Mouse (Mus musculus): ENCODE measurements around the gene Tnfrsf25. TPM values are rescaled to one million over a fixed set of nuclear protein-coding genes. Genes with fewer than 3 reads are reported as not detected.
A peak's percentile ranks its signal among the peaks of the same experiment; 100 is the strongest.

The Tnfrsf25 gene
- polyA plus RNA-seq, 1 experiment from 2014 or later, result 0.80 TPM

DNA sequence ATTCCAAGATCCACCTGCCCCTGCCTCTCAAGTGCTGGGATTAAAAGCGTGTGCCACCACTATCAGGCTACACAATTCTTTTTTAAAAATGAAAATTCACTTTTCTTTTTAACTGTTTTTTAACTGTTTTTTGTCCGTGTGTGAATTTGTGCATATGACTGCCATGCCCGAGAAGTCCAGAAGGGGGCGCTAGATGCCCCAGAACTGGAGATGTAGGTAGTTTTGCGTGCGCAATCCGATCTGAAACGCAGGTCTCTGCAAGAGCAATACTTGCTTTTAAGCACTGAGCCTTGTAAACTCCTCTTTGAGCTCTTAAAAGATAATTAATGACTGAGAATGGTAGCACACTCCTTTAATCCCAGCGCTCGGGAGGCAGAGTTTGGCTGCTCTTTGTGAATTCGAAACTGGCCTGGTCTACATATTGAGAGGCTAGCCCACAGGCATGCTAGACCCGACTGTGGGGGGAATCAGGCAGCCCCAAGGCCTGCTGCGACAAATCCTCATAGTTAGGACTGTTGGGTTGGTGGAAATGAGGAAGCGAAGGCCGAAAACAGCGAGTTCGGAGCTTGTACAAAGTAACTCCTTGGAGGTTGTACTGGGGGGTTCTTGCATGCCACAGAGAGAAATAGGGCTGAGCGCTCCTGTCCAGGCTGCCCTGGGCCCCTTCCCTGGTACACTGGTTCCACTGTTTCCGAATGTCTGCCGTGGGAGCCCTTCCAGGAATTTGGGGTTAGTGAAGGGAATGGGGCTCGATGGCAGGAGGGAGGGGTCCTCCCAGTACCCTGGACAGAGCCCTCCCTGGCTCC is 42.2 kb downstream of the Tnfrsf25 start:
- peak overlapping the region; percentile 26; the same call in 1 of the 2 replicates for H3K4me2 ChIP-seq (ENCODE audit: low read length)
- WGBS, result 14% methylated on average over 21 of the region's 21 CpGs

DNA sequence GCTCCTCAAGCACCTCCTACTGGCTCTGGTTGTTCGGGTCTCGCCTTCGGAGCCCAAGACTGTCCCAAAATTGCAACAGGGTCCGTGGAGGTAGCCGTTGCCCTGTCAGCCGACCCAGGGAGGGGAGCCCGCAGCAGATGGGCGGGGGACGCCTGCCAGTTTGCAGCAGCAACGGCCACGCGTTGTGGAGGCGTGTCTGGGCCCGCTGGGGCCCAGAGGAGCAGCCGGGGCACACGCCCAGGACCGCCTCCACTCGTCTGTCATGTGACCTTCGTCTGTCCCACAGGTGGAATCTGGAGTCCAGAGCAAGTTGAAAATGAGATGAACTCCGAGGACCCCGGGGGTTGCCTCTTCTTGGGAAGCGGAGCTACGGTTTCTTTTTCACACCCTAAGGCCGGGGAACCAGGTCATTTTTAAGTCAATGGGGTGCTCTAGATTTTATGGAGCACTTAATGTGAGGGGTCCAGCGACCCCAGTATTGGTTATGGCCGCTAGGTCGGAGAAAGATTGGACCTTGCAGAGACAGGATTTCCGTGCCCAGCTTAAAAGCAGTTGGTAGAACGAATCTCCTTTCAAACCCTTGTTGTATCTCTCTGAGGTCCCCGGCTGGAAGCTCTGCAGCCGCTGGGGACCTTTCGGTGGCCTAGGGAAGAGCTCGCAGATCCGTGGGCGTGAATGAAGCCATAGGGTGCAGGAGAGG is 43.0 kb downstream of the Tnfrsf25 start, which contains the start of gene Hes2:
Gene Hes2 (plus strand): TSS at position 283 of the 700 bp plus-strand sequence.
- Histone ChIP-seq H3K4me3 (ENCODE audit: low read length) (peak within 1 kb of the TSS; percentile 16; the same call in 1 of the 2 replicates), H3K27me3 (replicated peaks; ENCODE audit: control insufficient read depth, insufficient read depth, low read length) (peaks cover 62% of the 10 kb centered on the region), H3K4me2 (ENCODE audit: low read length) (peak within 1 kb of the TSS; percentile 26), H3K36me3 (ENCODE audit: control insufficient read depth, insufficient read depth, low read length) (no peaks in the 10 kb centered on the region), H3K27ac (ENCODE audit: low read depth, low read length) (no peak within 1 kb of the TSS), H3K4me1 (ENCODE audit: control insufficient read depth, insufficient read depth, low read depth, low read length) (peaks cover 15% of the 10 kb centered on the region), H3K9ac (ENCODE audit: low read depth, low read length) (peak within 1 kb of the TSS; percentile 22), H3K9me3 (ENCODE audit: control insufficient read depth, low read length) (no peaks in the 10 kb centered on the region)
- peak; percentile 19; the same call in 1 of the 2 replicates for ATAC-seq
- WGBS, result 4% methylated on average over 35 of the region's 35 CpGs

More for the DNA sequence above, 42.2 kb downstream of the Tnfrsf25 start:
- no peak overlapping the region for H3K4me3 ChIP-seq (ENCODE audit: low read length)
- H3K27me3 ChIP-seq (replicated peaks; ENCODE audit: control insufficient read depth, insufficient read depth, low read length), result peaks cover 69% of the 10 kb centered on the region
- no peaks in the 10 kb centered on the region for H3K36me3 ChIP-seq (ENCODE audit: control insufficient read depth, insufficient read depth, low read length)
- H3K4me1 ChIP-seq (ENCODE audit: control insufficient read depth, insufficient read depth, low read depth, low read length), result peaks cover 18% of the 10 kb centered on the region
- H3K9ac ChIP-seq (ENCODE audit: low read depth, low read length), result no peak overlapping the region
- H3K27ac ChIP-seq (ENCODE audit: low read depth, low read length), result no peak overlapping the region
- no peak for ATAC-seq
- H3K9me3 ChIP-seq (ENCODE audit: control insufficient read depth, low read length), result no peaks in the 10 kb centered on the region

GRCm38 (mm10) chr4:152159285-152159678 is 43.5 kb downstream of the Tnfrsf25 start:
- Histone ChIP-seq H3K9me3 (ENCODE audit: control insufficient read depth, low read length) (no peaks in the 10 kb centered on the region), H3K4me2 (ENCODE audit: low read length) (peak overlapping the region; percentile 22), H3K9ac (ENCODE audit: low read depth, low read length) (peak overlapping the region; percentile 22), H3K4me1 (ENCODE audit: control insufficient read depth, insufficient read depth, low read depth, low read length) (peaks cover 12% of the 10 kb centered on the region), H3K36me3 (ENCODE audit: control insufficient read depth, insufficient read depth, low read length) (no peaks in the 10 kb centered on the region), H3K4me3 (ENCODE audit: low read length) (peak overlapping the region; percentile 16; the same call in 1 of the 2 replicates), H3K27ac (ENCODE audit: low read depth, low read length) (no peak overlapping the region), H3K27me3 (replicated peaks; ENCODE audit: control insufficient read depth, insufficient read depth, low read length) (peaks cover 57% of the 10 kb centered on the region)
- no peak for ATAC-seq
- under 1% methylated on average over 19 of the region's 19 CpGs for WGBS

DNA sequence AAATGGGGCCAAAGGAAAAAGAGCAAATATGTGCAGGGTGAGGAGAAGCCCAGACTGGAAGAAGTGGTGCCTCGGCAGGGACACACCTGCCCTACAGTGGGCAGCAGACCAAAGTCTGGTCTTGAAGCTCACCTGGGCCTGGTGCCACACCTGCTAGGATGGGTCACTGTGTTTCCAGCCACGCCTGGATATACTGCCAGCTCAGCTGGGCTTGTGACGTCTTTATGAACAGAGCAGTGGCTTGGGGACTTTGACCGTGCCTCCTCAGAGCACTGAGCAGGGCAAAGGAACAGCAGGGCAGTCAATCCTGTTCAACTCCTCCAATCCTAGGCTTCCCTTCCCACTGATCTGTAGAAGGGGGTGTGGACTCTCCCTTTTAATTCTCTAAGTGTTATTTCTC is 45.0 kb downstream of the Tnfrsf25 start:
- Histone ChIP-seq H3K4me2 (ENCODE audit: low read length) (no peak overlapping the region), H3K4me1 (ENCODE audit: control insufficient read depth, insufficient read depth, low read depth, low read length) (peaks cover 12% of the 10 kb centered on the region), H3K4me3 (ENCODE audit: low read length) (no peak overlapping the region), H3K9me3 (ENCODE audit: control insufficient read depth, low read length) (no peaks in the 10 kb centered on the region), H3K27me3 (replicated peaks; ENCODE audit: control insufficient read depth, insufficient read depth, low read length) (peaks cover 55% of the 10 kb centered on the region), H3K36me3 (ENCODE audit: control insufficient read depth, insufficient read depth, low read length) (no peaks in the 10 kb centered on the region), H3K9ac (ENCODE audit: low read depth, low read length) (no peak overlapping the region), H3K27ac (ENCODE audit: low read depth, low read length) (no peak overlapping the region)
- no peak for ATAC-seq
- WGBS, result 33% methylated on average over 4 of the region's 4 CpGs

DNA sequence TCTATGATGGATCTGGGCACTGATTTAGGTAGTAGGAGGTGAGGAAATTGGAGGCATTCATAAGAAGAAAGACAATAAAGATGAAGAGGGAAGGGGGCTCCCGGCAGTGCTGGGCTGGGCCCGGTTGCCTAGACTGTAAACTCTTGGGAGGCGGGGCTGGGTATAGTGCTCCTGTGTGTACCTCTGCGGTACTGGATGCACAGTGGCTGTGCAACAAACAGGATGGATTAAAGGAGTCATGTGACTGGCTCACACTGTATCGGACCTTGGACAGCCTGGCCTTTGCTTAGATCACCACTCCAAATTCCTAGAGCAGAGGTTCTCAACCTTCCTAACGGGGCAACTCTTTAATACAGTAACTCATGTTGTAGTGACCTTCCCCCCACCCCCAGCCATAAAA is 45.9 kb downstream of the Tnfrsf25 start:
- Histone ChIP-seq H3K27me3 (replicated peaks; ENCODE audit: control insufficient read depth, insufficient read depth, low read length) (peaks cover 55% of the 10 kb centered on the region), H3K4me2 (ENCODE audit: low read length) (no peak overlapping the region), H3K36me3 (ENCODE audit: control insufficient read depth, insufficient read depth, low read length) (no peaks in the 10 kb centered on the region), H3K4me1 (ENCODE audit: control insufficient read depth, insufficient read depth, low read depth, low read length) (peaks cover 12% of the 10 kb centered on the region), H3K27ac (ENCODE audit: low read depth, low read length) (no peak overlapping the region), H3K9ac (ENCODE audit: low read depth, low read length) (no peak overlapping the region), H3K9me3 (ENCODE audit: control insufficient read depth, low read length) (no peaks in the 10 kb centered on the region), H3K4me3 (ENCODE audit: low read length) (no peak overlapping the region)
- ATAC-seq, result no peak
- 78% methylated on average over 6 of the region's 6 CpGs for WGBS

DNA sequence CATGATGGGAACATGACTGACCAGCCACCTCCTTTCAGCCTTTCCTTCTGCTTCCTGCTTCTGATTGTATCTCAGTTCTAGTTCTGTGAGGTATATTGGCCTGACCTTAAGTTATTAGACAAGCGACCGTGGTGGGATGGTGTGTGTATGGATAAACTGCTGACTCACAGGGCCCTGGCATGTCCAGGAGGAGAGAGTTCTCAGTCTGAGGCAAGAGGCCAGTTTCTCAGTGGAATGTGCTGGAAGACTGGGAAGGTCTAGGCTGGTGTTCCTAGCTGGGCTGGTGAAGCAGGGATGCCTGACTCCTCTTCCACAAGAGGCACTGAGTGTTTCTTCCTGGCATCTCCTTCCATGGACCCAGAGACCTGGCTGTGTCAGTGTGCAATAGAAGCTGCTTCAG is 47.0 kb downstream of the Tnfrsf25 start:
- Histone ChIP-seq H3K9ac (ENCODE audit: low read depth, low read length) (no peak overlapping the region), H3K9me3 (ENCODE audit: control insufficient read depth, low read length) (no peaks in the 10 kb centered on the region), H3K36me3 (ENCODE audit: control insufficient read depth, insufficient read depth, low read length) (no peaks in the 10 kb centered on the region), H3K27ac (ENCODE audit: low read depth, low read length) (no peak overlapping the region), H3K27me3 (replicated peaks; ENCODE audit: control insufficient read depth, insufficient read depth, low read length) (peaks cover 47% of the 10 kb centered on the region), H3K4me1 (ENCODE audit: control insufficient read depth, insufficient read depth, low read depth, low read length) (peaks cover 12% of the 10 kb centered on the region), H3K4me2 (ENCODE audit: low read length) (no peak overlapping the region), H3K4me3 (ENCODE audit: low read length) (no peak overlapping the region)
- ATAC-seq, result no peak
- 85% methylated on average over 2 of the region's 2 CpGs for WGBS

DNA sequence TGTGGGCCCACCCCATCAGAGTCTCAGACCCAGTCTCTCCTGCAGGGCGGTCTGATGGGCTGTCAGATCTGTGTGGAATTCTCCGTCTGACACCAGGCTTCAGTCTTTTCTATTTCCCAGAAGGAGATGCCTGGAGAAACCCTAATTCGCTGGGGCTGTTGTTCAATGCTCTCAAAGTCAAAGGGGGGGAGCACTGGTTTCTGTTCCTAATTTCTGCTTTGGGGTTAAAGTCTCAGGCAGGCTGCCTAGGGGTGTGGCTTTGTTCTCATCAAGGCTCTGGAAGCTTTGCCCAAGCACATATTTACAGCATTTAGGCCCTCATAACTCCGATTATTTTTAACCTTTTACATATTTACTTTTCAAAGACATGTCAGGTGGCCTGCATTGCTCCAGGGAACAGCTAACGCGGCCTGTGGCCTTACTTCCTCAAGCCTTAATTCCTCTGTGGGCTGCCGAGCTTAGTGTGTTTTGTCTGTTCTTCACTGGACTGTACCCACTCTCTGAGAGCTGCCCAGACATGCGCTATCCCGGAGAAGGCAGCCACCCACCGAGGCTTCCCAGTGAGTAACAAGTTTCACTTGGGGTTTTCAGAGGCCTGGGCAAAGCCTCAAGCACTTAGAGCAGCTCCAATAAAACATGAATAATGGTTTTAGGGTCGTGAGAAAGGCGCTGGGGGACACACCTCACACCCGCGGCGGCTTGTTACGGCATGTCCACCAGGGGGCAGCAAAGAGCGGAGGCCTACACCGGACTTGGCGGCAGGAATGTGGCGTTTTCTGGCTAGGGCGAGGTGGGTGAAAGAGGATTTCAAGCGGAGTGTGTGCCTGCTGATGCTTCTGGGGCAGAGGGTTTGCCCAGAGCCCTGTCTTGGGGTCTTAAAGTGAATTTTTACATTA is 49.5 kb downstream of the Tnfrsf25 start:
- WGBS, result 26% methylated on average over 22 of the region's 22 CpGs
- Histone ChIP-seq H3K9me3 (ENCODE audit: control insufficient read depth, low read length) (no peaks in the 10 kb centered on the region), H3K27me3 (replicated peaks; ENCODE audit: control insufficient read depth, insufficient read depth, low read length) (peaks cover 23% of the 10 kb centered on the region), H3K9ac (ENCODE audit: low read depth, low read length) (no peak overlapping the region), H3K4me2 (ENCODE audit: low read length) (no peak overlapping the region), H3K27ac (ENCODE audit: low read depth, low read length) (0 out of 2 replicates have a peak overlapping the region, but pooled peaks have one; percentile 12), H3K4me3 (ENCODE audit: low read length) (no peak overlapping the region), H3K36me3 (ENCODE audit: control insufficient read depth, insufficient read depth, low read length) (no peaks in the 10 kb centered on the region), H3K4me1 (ENCODE audit: control insufficient read depth, insufficient read depth, low read depth, low read length) (no peaks in the 10 kb centered on the region)
- peak; percentile 40; the same call in 1 of the 2 replicates for ATAC-seq

DNA sequence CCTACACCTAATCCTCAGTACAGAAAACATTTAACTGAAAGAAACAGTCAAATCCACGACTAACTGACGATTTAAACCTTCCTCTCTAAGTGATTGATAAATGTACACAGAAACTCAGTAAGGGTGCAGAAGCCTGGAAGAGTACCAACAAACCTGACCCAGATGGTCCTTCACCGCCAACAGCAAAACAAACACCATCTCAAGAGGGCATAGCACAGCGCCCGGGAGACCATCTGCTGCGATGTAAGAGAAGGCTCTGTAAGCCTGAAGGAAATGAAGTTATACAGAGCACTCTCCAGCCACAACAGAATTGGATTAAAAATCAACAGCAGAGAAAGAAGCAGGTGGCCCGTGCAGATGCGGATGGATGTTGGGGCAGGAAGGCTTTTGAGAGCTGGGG is 52.3 kb downstream of the Tnfrsf25 start:
- Histone ChIP-seq H3K27me3 (replicated peaks; ENCODE audit: control insufficient read depth, insufficient read depth, low read length) (no peaks in the 10 kb centered on the region; the same call in none of the 2 replicates), H3K9ac (ENCODE audit: low read depth, low read length) (no peak overlapping the region), H3K4me1 (ENCODE audit: control insufficient read depth, insufficient read depth, low read depth, low read length) (no peaks in the 10 kb centered on the region), H3K9me3 (ENCODE audit: control insufficient read depth, low read length) (no peaks in the 10 kb centered on the region), H3K36me3 (ENCODE audit: control insufficient read depth, insufficient read depth, low read length) (no peaks in the 10 kb centered on the region), H3K4me2 (ENCODE audit: low read length) (no peak overlapping the region), H3K27ac (ENCODE audit: low read depth, low read length) (no peak overlapping the region), H3K4me3 (ENCODE audit: low read length) (no peak overlapping the region)
- no peak for ATAC-seq
- 34% methylated on average over 8 of the region's 8 CpGs for whole genome bisulfite sequencing
